Mouse (Mus musculus) G1E (cell line): ENCODE data around the gene Edem2.

Experiments
- CTCF ChIP-seq: IDR thresholded peaks from 2 replicates; pipeline ENCODE4 v1.5.1; 2012; ENCODE audit warnings: low read depth, low read length, inconsistent platforms, mixed read lengths
- GATA1 ChIP-seq: IDR thresholded peaks from 2 replicates; pipeline ENCODE4 v1.6.1; 2012; ENCODE audit warnings: borderline replicate concordance, low read length, inconsistent platforms, mixed read lengths
- GATA2 ChIP-seq: IDR thresholded peaks from 2 replicates; pipeline ENCODE4 v1.6.1; 2012; ENCODE audit warnings: low read depth, low read length, inconsistent platforms, borderline replicate concordance
- POLR2AphosphoS5 ChIP-seq: IDR thresholded peaks from 2 replicates; pipeline ENCODE4 v1.6.1; 2012; ENCODE audit warnings: low read depth, low read length, inconsistent platforms; ENCODE audit not compliant: insufficient replicate concordance
- TAL1 ChIP-seq: conservative IDR thresholded peaks from 2 replicates; pipeline ENCODE4 v1.6.1; 2012; ENCODE audit warnings: low read depth, low read length, inconsistent platforms, mixed read lengths

- no peak for TF ChIP-seq CTCF
- TF ChIP-seq GATA1 = no peak
- no peak for TF ChIP-seq TAL1
- no peak for TF ChIP-seq POLR2AphosphoS5
- no peak for TF ChIP-seq GATA2
These were observed 46.1 kb downstream of the Edem2 start for GRCm38 (mm10) chr2:155683137-155683536.
